Mouse (Mus musculus): ENCODE measurements at regions not wholly inside any gene's neighbourhood (a gene's known extent, or its start where the extent isn't known, plus 50 kb on each side); places are given as distances from the start of the nearest gene placed in this dataset.

- Histone ChIP-seq H3K27me3 (ENCODE audit: insufficient read depth, low read length) (no peaks in the 10 kb centered on the region), H3K9me3 (ENCODE audit: low read length) (no peaks in the 10 kb centered on the region), H3K27ac (no peak overlapping the region), H3K4me3 (ENCODE audit: low read length) (no peak overlapping the region), H3K36me3 (ENCODE audit: insufficient read depth, low read length) (no peaks in the 10 kb centered on the region), H3K4me2 (ENCODE audit: low read depth, low read length) (no peak overlapping the region), H3K4me1 (ENCODE audit: insufficient read depth, low read length) (no peaks in the 10 kb centered on the region), H3K9ac (replicated peaks; ENCODE audit: low read length) (no peak overlapping the region)
- 86% methylated on average over 5 of the region's 5 CpGs for WGBS
- TF ChIP-seq CTCF (IDR thresholded peaks at IDR 0.05; ENCODE audit: low read depth) = no peak
- DNase-seq (ENCODE audit: low spot score) (no peak), ATAC-seq (no peak)
Observed at GRCm38 (mm10) chr14:58626506-58627256, 516.0 kb downstream of the 1700129C05Rik start.

GRCm38 (mm10) chr14:58620186-58620585 lies 522.5 kb downstream of the 1700129C05Rik start:
- H3K27ac ChIP-seq = no peak overlapping the region
- no peak for TF ChIP-seq CTCF (IDR thresholded peaks at IDR 0.05; ENCODE audit: low read depth)
- ATAC-seq = no peak
- H3K4me2 ChIP-seq (ENCODE audit: low read depth, low read length) = no peak overlapping the region
- H3K4me1 ChIP-seq (ENCODE audit: insufficient read depth, low read length) = no peaks in the 10 kb centered on the region
- H3K36me3 ChIP-seq (ENCODE audit: insufficient read depth, low read length) = no peaks in the 10 kb centered on the region
- H3K9me3 ChIP-seq (ENCODE audit: low read length) = no peaks in the 10 kb centered on the region
- H3K27me3 ChIP-seq (ENCODE audit: insufficient read depth, low read length) = no peaks in the 10 kb centered on the region
- no peak overlapping the region for H3K9ac ChIP-seq (replicated peaks; ENCODE audit: low read length)
- no peak overlapping the region for H3K4me3 ChIP-seq (ENCODE audit: low read length)
- no peak for DNase-seq (ENCODE audit: low spot score)
- WGBS = 79% methylated on average over 2 of the region's 2 CpGs

- no peak for ATAC-seq
- Histone ChIP-seq H3K4me2 (ENCODE audit: low read depth, low read length) (no peak overlapping the region), H3K27me3 (ENCODE audit: insufficient read depth, low read length) (no peaks in the 10 kb centered on the region), H3K27ac (no peak overlapping the region), H3K4me1 (ENCODE audit: insufficient read depth, low read length) (no peaks in the 10 kb centered on the region), H3K9me3 (ENCODE audit: low read length) (no peaks in the 10 kb centered on the region), H3K9ac (replicated peaks; ENCODE audit: low read length) (no peak overlapping the region), H3K36me3 (ENCODE audit: insufficient read depth, low read length) (no peaks in the 10 kb centered on the region), H3K4me3 (ENCODE audit: low read length) (no peak overlapping the region)
- WGBS = 75% methylated on average over 10 of the region's 10 CpGs
- TF ChIP-seq CTCF (IDR thresholded peaks at IDR 0.05; ENCODE audit: low read depth) = no peak
- no peak for DNase-seq (ENCODE audit: low spot score)
Observed at GRCm38 (mm10) chr14:58617656-58618055, 525.0 kb downstream of the 1700129C05Rik start.

GRCm38 (mm10) chr14:58608216-58608615 lies 534.5 kb downstream of the 1700129C05Rik start:
- 59% methylated on average over 4 of the region's 4 CpGs for WGBS
- Histone ChIP-seq H3K4me2 (ENCODE audit: low read depth, low read length) (no peak overlapping the region), H3K4me1 (ENCODE audit: insufficient read depth, low read length) (no peaks in the 10 kb centered on the region), H3K27ac (no peak overlapping the region), H3K9me3 (ENCODE audit: low read length) (no peaks in the 10 kb centered on the region), H3K36me3 (ENCODE audit: insufficient read depth, low read length) (no peaks in the 10 kb centered on the region), H3K9ac (replicated peaks; ENCODE audit: low read length) (no peak overlapping the region), H3K27me3 (ENCODE audit: insufficient read depth, low read length) (no peaks in the 10 kb centered on the region), H3K4me3 (ENCODE audit: low read length) (no peak overlapping the region)
- no peak for ATAC-seq
- TF ChIP-seq CTCF (IDR thresholded peaks at IDR 0.05; ENCODE audit: low read depth) = no peak
- DNase-seq (ENCODE audit: low spot score) = no peak

GRCm38 (mm10) chr14:58607734-58608133 lies 535.0 kb downstream of the 1700129C05Rik start:
- no peak overlapping the region for H3K27ac ChIP-seq
- DNase-seq (ENCODE audit: low spot score) = no peak
- no peak for ATAC-seq
- H3K36me3 ChIP-seq (ENCODE audit: insufficient read depth, low read length) = no peaks in the 10 kb centered on the region
- no peak overlapping the region for H3K9ac ChIP-seq (replicated peaks; ENCODE audit: low read length)
- H3K4me1 ChIP-seq (ENCODE audit: insufficient read depth, low read length) = no peaks in the 10 kb centered on the region
- H3K4me3 ChIP-seq (ENCODE audit: low read length) = no peak overlapping the region
- 43% methylated on average over 2 of the region's 2 CpGs for whole genome bisulfite sequencing
- no peaks in the 10 kb centered on the region for H3K27me3 ChIP-seq (ENCODE audit: insufficient read depth, low read length)
- H3K4me2 ChIP-seq (ENCODE audit: low read depth, low read length) = no peak overlapping the region
- H3K9me3 ChIP-seq (ENCODE audit: low read length) = no peaks in the 10 kb centered on the region
- TF ChIP-seq CTCF (IDR thresholded peaks at IDR 0.05; ENCODE audit: low read depth) = no peak

- H3K4me1 ChIP-seq (ENCODE audit: insufficient read depth, low read length) = no peaks in the 10 kb centered on the region
- 69% methylated on average over 4 of the region's 4 CpGs for WGBS
- H3K27me3 ChIP-seq (ENCODE audit: insufficient read depth, low read length) = no peaks in the 10 kb centered on the region
- DNase-seq (ENCODE audit: low spot score) (no peak), ATAC-seq (no peak)
- no peaks in the 10 kb centered on the region for H3K9me3 ChIP-seq (ENCODE audit: low read length)
- no peak overlapping the region for H3K9ac ChIP-seq (replicated peaks; ENCODE audit: low read length)
- no peak overlapping the region for H3K27ac ChIP-seq
- no peaks in the 10 kb centered on the region for H3K36me3 ChIP-seq (ENCODE audit: insufficient read depth, low read length)
- H3K4me3 ChIP-seq (ENCODE audit: low read length) = no peak overlapping the region
- TF ChIP-seq CTCF (IDR thresholded peaks at IDR 0.05; ENCODE audit: low read depth) = peak; percentile 48
- no peak overlapping the region for H3K4me2 ChIP-seq (ENCODE audit: low read depth, low read length)
Observed at GRCm38 (mm10) chr14:58605529-58605928, 535.2 kb downstream of the Fgf9 start.

GRCm38 (mm10) chr14:58598867-58599266 lies 528.5 kb downstream of the Fgf9 start:
- no peak for DNase-seq (ENCODE audit: low spot score)

More at GRCm38 (mm10) chr14:58598867-58599266, 528.5 kb downstream of the Fgf9 start:
- H3K27ac ChIP-seq = no peak overlapping the region
- no peak overlapping the region for H3K4me2 ChIP-seq (ENCODE audit: low read depth, low read length)
- H3K36me3 ChIP-seq (ENCODE audit: insufficient read depth, low read length) = no peaks in the 10 kb centered on the region
- no peaks in the 10 kb centered on the region for H3K4me1 ChIP-seq (ENCODE audit: insufficient read depth, low read length)
- TF ChIP-seq CTCF (IDR thresholded peaks at IDR 0.05; ENCODE audit: low read depth) = no peak
- no peak overlapping the region for H3K9ac ChIP-seq (replicated peaks; ENCODE audit: low read length)
- no peaks in the 10 kb centered on the region for H3K9me3 ChIP-seq (ENCODE audit: low read length)
- H3K4me3 ChIP-seq (ENCODE audit: low read length) = no peak overlapping the region
- 64% methylated on average over 3 of the region's 3 CpGs for WGBS
- H3K27me3 ChIP-seq (ENCODE audit: insufficient read depth, low read length) = no peaks in the 10 kb centered on the region
- no peak for ATAC-seq

Measured in hindbrain, postnatal 0 days (tissue).